Comparison of ENCODE assay signal across 12 mouse cellular contexts in the genomic region with DNA sequence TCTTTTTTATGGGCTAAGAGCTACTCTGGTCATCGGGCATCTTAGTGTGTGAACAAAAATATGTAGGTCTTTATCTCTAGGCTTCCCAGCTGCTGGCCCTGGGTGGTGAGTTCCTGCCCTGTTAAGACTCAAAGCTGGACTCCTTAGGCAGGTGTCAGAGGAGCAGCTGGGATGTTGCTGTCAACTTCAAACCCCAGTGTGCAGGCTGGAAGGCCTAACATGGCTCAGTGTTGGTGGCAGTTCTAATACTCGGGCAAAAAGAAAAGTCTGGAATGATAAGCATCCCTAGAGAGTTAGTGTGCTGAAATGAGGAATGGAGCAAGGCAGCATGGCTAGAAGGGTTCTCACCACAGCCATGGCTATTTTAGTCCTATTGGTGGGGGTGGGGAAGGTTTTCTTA. TPM values are rescaled to one million over a fixed set of nuclear protein-coding genes. Genes with fewer than 3 reads are reported as not detected.
A peak's percentile ranks its signal among the peaks of the same experiment; 100 is the strongest.
DNase-seq lines count a peak whose midpoint lies in the region; ATAC-seq and TF ChIP-seq lines count a peak whose summit lies in the region.
"Had no signal": no experiment of that assay in that cellular context is flagged by ENCODE, and none has a peak within 500 bp of the region (broad histone marks: within the 10 kb centered on the region; RNA-seq: fewer than 3 reads in every experiment).

No protein-coding gene starts in this region.

- H3K27ac ChIP-seq in CH12.LX (ENCODE audit: insufficient read depth, low read depth): peak overlapping the region; percentile 8; the same call in 1 of the 2 replicates
- peak overlapping the region; percentile 90 for H3K27ac ChIP-seq in heart, embryonic 12.5 days (ENCODE audit: poor library complexity, severe bottlenecking)
- peak overlapping the region; percentile 41 for H3K27ac ChIP-seq in kidney, embryonic 16.5 days (ENCODE audit: low read length)
- H3K27ac ChIP-seq in hindbrain, embryonic 10.5 days: no peak overlapping the region
- H3K27ac ChIP-seq: liver, embryonic 15.5 days; midbrain, embryonic 15.5 days had no signal

- ATAC-seq in heart, embryonic 12.5 days (ENCODE audit: insufficient number of reproducible peaks, low FRiP score): peak; percentile 56
- ATAC-seq in kidney, embryonic 16.5 days (ENCODE audit: low FRiP score, low TSS enrichment): peak; percentile 81
- ATAC-seq: midbrain, embryonic 15.5 days had no signal

- peaks cover 47 to 68% of the 10 kb centered on the region in 2 experiments for H3K4me1 ChIP-seq in CH12.LX (ENCODE audit: control insufficient read depth in 1 of 2, insufficient read depth in 2 of 2)
- peaks cover 59% of the 10 kb centered on the region for H3K4me1 ChIP-seq in heart, embryonic 12.5 days (replicated peaks)
- H3K4me1 ChIP-seq in kidney, embryonic 16.5 days (ENCODE audit: insufficient read depth, low read length): peaks cover 24% of the 10 kb centered on the region
- H3K4me1 ChIP-seq in hindbrain, embryonic 10.5 days (replicated peaks): peaks cover 12% of the 10 kb centered on the region

- TF ChIP-seq RAD21 in CH12.LX (IDR thresholded peaks at IDR 0.05; ENCODE audit: low read depth, low read length): no peak

- in situ Hi-C loops in CH12.LX (cut with MboI; ENCODE audit: low pct_ligation_motif_present, low pct_unique_long_range_greater_than_20kb, low sequenced_read_pairs): no loop called here

- WGBS in heart, embryonic 12.5 days: 8% methylated on average over 2 of the region's 2 CpGs
- 40% methylated on average over 2 of the region's 2 CpGs for WGBS in kidney, embryonic 16.5 days
- WGBS in hindbrain, embryonic 10.5 days: 85% methylated on average over 2 of the region's 2 CpGs

- H3K27me3 ChIP-seq in CH12.LX (replicated peaks): no peaks in the 10 kb centered on the region
- H3K27me3 ChIP-seq in heart, embryonic 12.5 days (replicated peaks): no peaks in the 10 kb centered on the region
- no peaks in the 10 kb centered on the region for H3K27me3 ChIP-seq in kidney, embryonic 16.5 days (ENCODE audit: insufficient read depth, low read length)
- no peaks in the 10 kb centered on the region for H3K27me3 ChIP-seq in hindbrain, embryonic 10.5 days (ENCODE audit: insufficient read depth, poor library complexity, severe bottlenecking)
- H3K27me3 ChIP-seq: liver, embryonic 15.5 days; midbrain, embryonic 15.5 days had no signal

- TF ChIP-seq EP300 in CH12.LX (IDR thresholded peaks at IDR 0.05; ENCODE audit: low read length): no peak

- H3K79me2 ChIP-seq in CH12.LX (replicated peaks; ENCODE audit: control insufficient read depth, extremely low read depth, insufficient read depth, poor library complexity, severe bottlenecking): peaks cover 70% of the 10 kb centered on the region

- 0 out of 2 replicates have a peak overlapping the region, but pooled peaks have one; percentile 1 for H3K9ac ChIP-seq in CH12.LX (ENCODE audit: insufficient read depth, low read depth)
- H3K9ac ChIP-seq in heart, embryonic 12.5 days: no peak overlapping the region
- H3K9ac ChIP-seq in kidney, embryonic 16.5 days (replicated peaks; ENCODE audit: low read length): no peak overlapping the region
- H3K9ac ChIP-seq: liver, embryonic 15.5 days; midbrain, embryonic 15.5 days had no signal

- H3K4me3 ChIP-seq in CH12.LX (replicated peaks in 1 of 3; ENCODE audit: low read depth in 2 of 3, low read length in 2 of 3, poor library complexity in 1 of 3): no peak overlapping the region
- no peak overlapping the region for H3K4me3 ChIP-seq in heart, embryonic 12.5 days
- H3K4me3 ChIP-seq in kidney, embryonic 16.5 days (ENCODE audit: low read length): no peak overlapping the region
- H3K4me3 ChIP-seq in hindbrain, embryonic 10.5 days: no peak overlapping the region
- H3K4me3 ChIP-seq: liver, embryonic 15.5 days; midbrain, embryonic 15.5 days had no signal

- no peaks in the 10 kb centered on the region for H3K9me3 ChIP-seq in CH12.LX (replicated peaks; ENCODE audit: low read length)
- H3K9me3 ChIP-seq in heart, embryonic 12.5 days (replicated peaks): no peaks in the 10 kb centered on the region
- H3K9me3 ChIP-seq in kidney, embryonic 16.5 days (ENCODE audit: low read length): no peaks in the 10 kb centered on the region
- H3K9me3 ChIP-seq in hindbrain, embryonic 10.5 days: no peaks in the 10 kb centered on the region
- H3K9me3 ChIP-seq: liver, embryonic 15.5 days; midbrain, embryonic 15.5 days had no signal

- no peak overlapping the region for H3K4me2 ChIP-seq in CH12.LX (ENCODE audit: insufficient read depth, low read depth, poor library complexity, severe bottlenecking)
- peak overlapping the region; percentile 2; the same call in 1 of the 2 replicates for H3K4me2 ChIP-seq in heart, embryonic 12.5 days
- H3K4me2 ChIP-seq in kidney, embryonic 16.5 days (replicated peaks; ENCODE audit: low read depth, low read length): no peak overlapping the region
- H3K4me2 ChIP-seq: liver, embryonic 15.5 days; midbrain, embryonic 15.5 days had no signal

- DNase-seq in 3T3-L1 (ENCODE audit: low read depth, low spot score) (peak; percentile 35), CH12.LX (ENCODE audit: extremely low read depth) (no peak)
- DNase-seq in urinary bladder, adult 18-20 months (ENCODE audit: low spot score in 2 of 2): no peak
- no peak for DNase-seq in hindbrain, embryonic 10.5 days (ENCODE audit: low spot score)
- no peak for DNase-seq in gastrocnemius, postnatal 10 days
- no peak for DNase-seq in yolk sac, embryonic 10.5 days (ENCODE audit: low spot score)
- DNase-seq: adrenal gland, postnatal 25 days; cerebellum, postnatal 36 days had no signal

- TF ChIP-seq POLR2A in CH12.LX (IDR thresholded peaks at IDR 0.05; ENCODE audit: low read depth, low read length): no peak

- dilution Hi-C loops in CH12.LX (cut with MboI; ENCODE audit: extremely low pct_ligation_motif_present, extremely low pct_unique_long_range_greater_than_20kb, low sequenced_read_pairs): no loop called here

- peaks cover 12 to 65% of the 10 kb centered on the region in 2 experiments for H3K36me3 ChIP-seq in CH12.LX (replicated peaks in 1 of 2; ENCODE audit: control insufficient read depth in 1 of 2, insufficient read depth in 1 of 2, low read length in 1 of 2)
- peaks cover 21% of the 10 kb centered on the region for H3K36me3 ChIP-seq in heart, embryonic 12.5 days
- H3K36me3 ChIP-seq in kidney, embryonic 16.5 days (ENCODE audit: insufficient read depth, low read length): peaks cover 8% of the 10 kb centered on the region; the same call in 1 of the 2 replicates
- peaks cover 49% of the 10 kb centered on the region for H3K36me3 ChIP-seq in hindbrain, embryonic 10.5 days
- H3K36me3 ChIP-seq: midbrain, embryonic 15.5 days had no signal

- TF ChIP-seq CTCF in CH12.LX (conservative IDR thresholded peaks at IDR 0.05 in 1 of 2, IDR thresholded peaks at IDR 0.05 in 1 of 2; ENCODE audit: low read depth in 2 of 2, low read length in 2 of 2): no peak

TF ChIP-seq in CH12.LX, 34 proteins besides CTCF, POLR2A, EP300 and RAD21:
- TF ChIP-seq ZNF384 (IDR thresholded peaks at IDR 0.05; ENCODE audit: low read depth, low read length): no peak
- TF ChIP-seq ZKSCAN1 (IDR thresholded peaks at IDR 0.05; ENCODE audit: borderline replicate concordance, low read depth, low read length): no peak
- 0 out of 2 replicates have a peak, but pooled peaks have one; percentile 30 for TF ChIP-seq MEF2A (IDR thresholded peaks at IDR 0.05; ENCODE audit: borderline replicate concordance, low read depth, low read length)
- no peak for TF ChIP-seq MAX (IDR thresholded peaks at IDR 0.05; ENCODE audit: low read length)
- TF ChIP-seq NRF1 (IDR thresholded peaks at IDR 0.05; ENCODE audit: low read depth, low read length): no peak
- TF ChIP-seq GABPA (IDR thresholded peaks at IDR 0.05; ENCODE audit: insufficient replicate concordance, low read depth, low read length): no peak

RNA-seq across cellular contexts. Expression of gene Dgkd, which starts 27.8 kb away (rescaled TPM):
- total RNA-seq in CH12.LX (2012; rRNA removed): 73.4 and 89.9 TPM in 2 replicates
- 57.5 and 58.0 TPM in 2 replicates for total RNA-seq in CH12.LX (2014; rRNA removed)
- polyA plus RNA-seq in CH12.LX (2012; ENCODE audit: insufficient read length, low read depth): 73.8 and 77.3 TPM in 2 replicates
- 24.1 TPM in 2 replicates for polyA plus RNA-seq in heart, embryonic 12.5 days (2016; fragmentation: Nextera tagmentation; extraction: Ambion mirVana)
- 33.8 and 35.3 TPM in 2 replicates for polyA plus RNA-seq in kidney, embryonic 16.5 days (2015; fragmentation: Nextera tagmentation; extraction: Ambion mirVana)
- 32.6 and 33.6 TPM in 2 replicates for polyA plus RNA-seq in hindbrain, embryonic 10.5 days (2016; fragmentation: Nextera tagmentation; extraction: Ambion mirVana)
- 10 to 100 TPM; 37.5 to 44.6 TPM for total RNA-seq in gastrocnemius, postnatal 10 days (2021)
